Mouse (Mus musculus) E14TG2a.4 (cell line): ENCODE measurements at regions not wholly inside any gene's neighbourhood (a gene's known extent, or its start where the extent isn't known, plus 50 kb on each side); places are given as distances from the start of the nearest gene placed in this dataset.

ENCODE experiments used
- H3K27me3 ChIP-seq: 2 replicates; pipeline ENCODE4 v1.6.1; 2014; ENCODE audit warnings: low read length, control low read depth; ENCODE audit not compliant: insufficient read depth
- H3K36me3 ChIP-seq: 2 replicates; pipeline ENCODE4 v1.6.1; 2014; ENCODE audit warnings: low read length, control low read depth; ENCODE audit not compliant: insufficient read depth
- H3K4me1 ChIP-seq: replicated peaks from 2 replicates; pipeline ENCODE4 v1.6.1; 2014; ENCODE audit warnings: low read depth, low read length, control low read depth
- H3K4me3 ChIP-seq: replicated peaks from 2 replicates; pipeline ENCODE4 v1.5.1; 2014; ENCODE audit warnings: mild to moderate bottlenecking, low read length
- H3K9me3 ChIP-seq: 2 replicates; pipeline ENCODE4 v1.6.1; 2014; ENCODE audit warnings: low read length, control low read depth
- CTCF ChIP-seq: conservative IDR thresholded peaks from 2 replicates; pipeline ENCODE4 v1.5.1; 2014; ENCODE audit warnings: low read length
- NANOG ChIP-seq: IDR thresholded peaks from 2 replicates; pipeline ENCODE4 v1.6.1; 2014; ENCODE audit warnings: borderline replicate concordance, low read length, mixed read lengths
- POU5F1 ChIP-seq: IDR thresholded peaks from 2 replicates; pipeline ENCODE4 v1.6.1; 2014; ENCODE audit warnings: low read length, borderline replicate concordance

GRCm38 (mm10) chr11:65535726-65536442 is 252.2 kb downstream of the Map2k4 start:
- TF ChIP-seq NANOG, result no peak
- TF ChIP-seq POU5F1, result no peak

DNA sequence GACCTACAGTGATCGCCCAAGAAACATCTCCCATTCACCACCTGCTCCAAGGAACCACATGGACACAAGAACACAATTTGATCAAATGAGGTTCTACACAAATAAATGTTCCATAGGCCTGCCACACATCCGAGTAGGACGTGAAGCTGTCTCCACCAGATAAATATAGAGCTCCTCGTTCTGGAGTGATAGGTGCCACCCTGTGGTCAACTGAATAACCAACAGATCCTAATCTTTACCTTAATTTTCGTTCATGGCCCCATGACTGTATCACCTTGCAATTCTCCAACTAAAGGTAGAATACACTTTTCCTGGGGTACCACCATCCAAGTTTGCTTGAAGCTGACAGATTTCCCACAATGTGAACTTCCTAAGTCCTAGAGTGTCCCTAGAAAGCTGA is 257.4 kb downstream of the Map2k4 start:
- no peaks in the 10 kb centered on the region for H3K4me1 ChIP-seq
- TF ChIP-seq NANOG (no peak), CTCF (no peak), POU5F1 (no peak)
- H3K9me3 ChIP-seq, result no peaks in the 10 kb centered on the region
- H3K27me3 ChIP-seq, result no peaks in the 10 kb centered on the region
- no peak overlapping the region for H3K4me3 ChIP-seq
- no peaks in the 10 kb centered on the region for H3K36me3 ChIP-seq

More at GRCm38 (mm10) chr11:65535726-65536442, 252.2 kb downstream of the Map2k4 start:
- H3K4me3 ChIP-seq, result no peak overlapping the region
- no peaks in the 10 kb centered on the region for H3K27me3 ChIP-seq
- H3K36me3 ChIP-seq, result no peaks in the 10 kb centered on the region
- H3K9me3 ChIP-seq, result no peaks in the 10 kb centered on the region
- H3K4me1 ChIP-seq, result no peaks in the 10 kb centered on the region

DNA sequence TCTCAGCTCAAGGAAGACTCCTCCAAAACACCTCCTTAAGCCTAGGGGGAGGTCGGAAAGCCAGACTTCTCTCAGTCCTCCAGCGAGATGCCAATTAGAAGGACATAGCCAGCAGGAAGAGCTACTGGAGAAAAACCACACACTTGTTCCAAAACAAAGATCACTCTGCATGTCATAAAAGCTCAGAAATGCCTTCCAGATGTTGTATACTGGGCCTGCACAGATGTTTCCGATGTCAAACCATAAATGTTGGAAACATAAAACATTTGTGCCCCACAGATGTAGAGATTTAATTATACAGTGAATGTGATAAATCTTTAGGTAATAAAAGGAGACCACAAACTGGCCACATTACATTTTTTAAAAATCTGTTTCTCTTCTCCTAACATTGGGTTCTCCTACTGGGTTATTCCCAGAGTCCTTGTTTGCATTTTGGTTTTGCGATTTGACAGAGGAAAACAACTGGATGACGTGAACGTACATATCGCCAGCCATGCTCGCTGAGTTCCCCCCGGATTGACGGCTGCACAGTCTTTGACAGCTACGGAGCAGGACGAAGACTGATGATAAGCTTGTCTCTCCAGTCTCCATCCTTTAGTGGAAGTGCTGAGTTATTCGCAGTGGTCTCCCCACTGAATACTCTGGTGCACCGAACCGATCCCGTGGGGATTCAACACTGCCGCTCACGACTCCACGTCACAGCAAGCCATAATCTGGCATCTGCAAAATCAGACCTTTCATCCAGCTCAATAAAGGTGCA is 235.5 kb upstream of the Myocd start:
- H3K4me3 ChIP-seq, result no peak overlapping the region
- TF ChIP-seq CTCF (no peak), POU5F1 (no peak), NANOG (no peak)
- H3K4me1 ChIP-seq, result no peaks in the 10 kb centered on the region
- H3K27me3 ChIP-seq, result no peaks in the 10 kb centered on the region
- H3K9me3 ChIP-seq, result no peaks in the 10 kb centered on the region
- no peaks in the 10 kb centered on the region for H3K36me3 ChIP-seq

DNA sequence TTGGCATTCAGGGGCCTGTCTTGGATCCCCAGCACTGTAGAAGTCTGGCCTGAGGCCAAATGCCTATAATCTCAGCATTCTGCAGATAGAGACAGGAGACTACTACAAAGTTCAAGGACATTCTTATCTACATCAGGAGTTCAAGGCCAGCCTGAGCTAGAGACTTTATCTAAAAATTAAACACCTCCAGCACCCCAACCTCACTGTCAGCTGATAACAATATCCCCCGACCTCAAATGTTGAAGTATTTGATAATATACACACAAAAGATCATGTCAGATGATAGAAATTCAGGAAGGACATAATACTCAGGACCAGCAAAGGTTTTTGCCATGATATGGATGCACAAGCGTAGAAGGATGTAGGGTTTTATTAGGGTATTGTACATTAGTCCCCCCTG is 228.2 kb upstream of the Myocd start:
- H3K36me3 ChIP-seq, result no peaks in the 10 kb centered on the region
- no peaks in the 10 kb centered on the region; the same call in 1 of the 2 replicates for H3K27me3 ChIP-seq
- H3K9me3 ChIP-seq, result no peaks in the 10 kb centered on the region
- peaks cover 18% of the 10 kb centered on the region for H3K4me1 ChIP-seq
- TF ChIP-seq CTCF (no peak), NANOG (no peak), POU5F1 (no peak)
- H3K4me3 ChIP-seq, result no peak overlapping the region

GRCm38 (mm10) chr11:65497415-65497814 is 227.6 kb upstream of the Myocd start:
- Histone ChIP-seq H3K4me3 (no peak overlapping the region), H3K27me3 (no peaks in the 10 kb centered on the region; the same call in 1 of the 2 replicates), H3K36me3 (no peaks in the 10 kb centered on the region), H3K4me1 (peaks cover 18% of the 10 kb centered on the region), H3K9me3 (no peaks in the 10 kb centered on the region)
- TF ChIP-seq CTCF, result no peak
- TF ChIP-seq NANOG, result no peak
- TF ChIP-seq POU5F1, result no peak

- no peaks in the 10 kb centered on the region; the same call in 1 of the 2 replicates for H3K27me3 ChIP-seq
- no peak overlapping the region; the same call in 1 of the 2 replicates for H3K4me3 ChIP-seq
- no peaks in the 10 kb centered on the region for H3K9me3 ChIP-seq
- peaks cover 18% of the 10 kb centered on the region for H3K4me1 ChIP-seq
- no peaks in the 10 kb centered on the region for H3K36me3 ChIP-seq
- TF ChIP-seq NANOG (no peak), CTCF (no peak), POU5F1 (no peak)
Observed at GRCm38 (mm10) chr11:65495034-65495433, 225.2 kb upstream of the Myocd start.

DNA sequence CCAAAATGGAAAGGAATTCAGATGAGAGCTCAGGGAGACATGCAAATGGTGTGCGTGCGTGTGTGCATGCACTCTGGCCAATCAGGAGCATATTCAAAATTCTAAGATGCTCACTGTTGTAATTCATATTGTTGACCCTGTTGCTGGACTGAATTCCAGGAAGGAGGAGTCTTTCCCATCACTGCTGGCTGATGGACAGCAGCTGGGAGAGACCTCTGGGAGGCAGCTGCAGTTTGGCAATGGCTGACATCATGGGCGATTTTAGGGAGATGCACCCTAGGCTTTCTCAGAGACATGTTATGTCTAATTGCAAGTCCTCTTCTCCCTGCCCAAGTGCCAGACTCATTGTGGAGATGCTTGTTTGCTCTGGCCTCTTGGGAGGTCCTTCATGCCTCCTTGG is 220.6 kb upstream of the Myocd start:
- no peak overlapping the region for H3K4me3 ChIP-seq
- TF ChIP-seq CTCF (no peak), NANOG (no peak), POU5F1 (no peak)
- H3K4me1 ChIP-seq, result peaks cover 16% of the 10 kb centered on the region
- H3K27me3 ChIP-seq, result no peaks in the 10 kb centered on the region; the same call in 1 of the 2 replicates
- H3K9me3 ChIP-seq, result no peaks in the 10 kb centered on the region; the same call in 1 of the 2 replicates
- no peaks in the 10 kb centered on the region for H3K36me3 ChIP-seq

GRCm38 (mm10) chr11:65475821-65476540 is 206.2 kb upstream of the Myocd start:
- TF ChIP-seq CTCF (no peak), NANOG (no peak), POU5F1 (no peak)
- Histone ChIP-seq H3K27me3 (no peaks in the 10 kb centered on the region), H3K9me3 (no peaks in the 10 kb centered on the region), H3K36me3 (no peaks in the 10 kb centered on the region), H3K4me1 (no peaks in the 10 kb centered on the region), H3K4me3 (no peak overlapping the region)
